Mouse (Mus musculus) testis, adult 2 months (tissue): ENCODE data around the gene Gfpt1. TPM values are rescaled to one million over a fixed set of nuclear protein-coding genes. Genes with fewer than 3 reads are reported as not detected.

ENCODE experiments used
- H3K27ac ChIP-seq: fragments of 200-500 bp; 2 replicates; pipeline ENCODE4 v1.5.1; 2012; ENCODE audit warnings: low read depth, low read length; ENCODE audit not compliant: control insufficient read depth, insufficient read depth
- H3K27me3 ChIP-seq: fragments of 200-500 bp; 2 replicates; pipeline ENCODE4 v1.6.1; 2012; ENCODE audit warnings: mild to moderate bottlenecking, low read length, moderate library complexity; ENCODE audit not compliant: control insufficient read depth, insufficient read depth
- H3K36me3 ChIP-seq: fragments of 200-500 bp; 2 replicates; pipeline ENCODE4 v1.6.1; 2012; ENCODE audit warnings: mild to moderate bottlenecking, low read length; ENCODE audit not compliant: control insufficient read depth, insufficient read depth
- H3K4me1 ChIP-seq: fragments of 200-500 bp; 2 replicates; pipeline ENCODE4 v1.6.1; 2012; ENCODE audit warnings: low read length; ENCODE audit not compliant: control insufficient read depth, insufficient read depth
- H3K4me3 ChIP-seq: fragments of 200-500 bp; 2 replicates; pipeline ENCODE4 v1.5.1; 2012; ENCODE audit warnings: low read depth, mild to moderate bottlenecking, low read length, moderate library complexity, mixed read lengths; ENCODE audit not compliant: control insufficient read depth
- CTCF ChIP-seq: fragments of 200-500 bp; IDR thresholded peaks from 2 replicates; pipeline ENCODE4 v1.5.1; 2012; ENCODE audit warnings: low read depth, mild to moderate bottlenecking, inconsistent platforms, low read length, moderate library complexity; ENCODE audit not compliant: control insufficient read depth, insufficient read depth, insufficient replicate concordance
- POLR2A ChIP-seq: fragments of 200-500 bp; IDR thresholded peaks from 2 replicates; pipeline ENCODE4 v1.6.1; 2012; ENCODE audit warnings: low read depth, mild to moderate bottlenecking, inconsistent platforms, low read length, moderate library complexity; ENCODE audit not compliant: control insufficient read depth
- polyA plus RNA-seq: library from polyadenylated mRNA; depleted of rRNA; stranded (reverse); fragments of >200 nt; gene quantifications from 2 replicates; pipeline ENCODE4 v1.2.3, GENCODE M21; 2012

Gene Gfpt1
- polyA plus RNA-seq, 1 experiment = 37.7 TPM

DNA sequence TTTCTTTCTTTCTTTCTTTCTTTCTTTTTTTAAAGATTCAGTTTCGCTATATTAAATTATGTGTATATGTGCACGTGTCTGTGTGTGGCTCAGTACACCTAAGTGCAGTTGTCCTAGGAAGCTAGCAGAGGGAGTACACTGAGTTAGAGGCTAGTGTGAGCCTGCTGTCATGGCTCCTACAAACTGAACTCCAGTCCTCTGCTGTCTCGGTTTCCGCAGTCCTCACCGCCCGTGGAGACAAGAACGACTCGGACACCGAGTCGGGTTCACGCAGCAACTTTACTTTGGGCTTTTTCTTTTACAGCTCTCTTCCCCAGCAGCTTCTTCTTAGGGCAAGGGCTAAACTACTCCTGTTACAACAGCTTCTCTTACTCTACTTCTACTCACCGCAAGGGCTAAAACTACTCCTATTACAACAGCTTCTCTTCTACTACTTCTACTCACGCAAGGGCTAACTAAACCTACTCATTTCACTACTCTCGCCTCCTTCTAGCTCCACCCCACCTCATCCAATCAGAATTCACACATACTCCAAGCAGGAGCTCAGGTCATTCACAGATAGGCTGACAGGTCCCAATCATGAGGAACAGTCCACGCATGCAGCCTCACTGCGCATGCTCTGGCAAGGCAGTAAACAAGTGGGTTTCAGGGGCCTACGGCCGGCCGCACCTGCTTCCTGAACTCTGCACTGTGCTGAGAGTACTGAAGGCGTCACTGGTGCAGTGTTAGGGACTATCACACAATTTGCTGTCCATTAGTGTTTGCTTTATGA, 76.6 kb downstream of the Gfpt1 start:
- H3K4me1 ChIP-seq = no peaks in the 10 kb centered on the region
- no peak overlapping the region for H3K27ac ChIP-seq
- TF ChIP-seq POLR2A = no peak
- no peak for TF ChIP-seq CTCF
- H3K36me3 ChIP-seq = no peaks in the 10 kb centered on the region
- peak overlapping the region; percentile 58 for H3K4me3 ChIP-seq
- H3K27me3 ChIP-seq = no peaks in the 10 kb centered on the region

DNA sequence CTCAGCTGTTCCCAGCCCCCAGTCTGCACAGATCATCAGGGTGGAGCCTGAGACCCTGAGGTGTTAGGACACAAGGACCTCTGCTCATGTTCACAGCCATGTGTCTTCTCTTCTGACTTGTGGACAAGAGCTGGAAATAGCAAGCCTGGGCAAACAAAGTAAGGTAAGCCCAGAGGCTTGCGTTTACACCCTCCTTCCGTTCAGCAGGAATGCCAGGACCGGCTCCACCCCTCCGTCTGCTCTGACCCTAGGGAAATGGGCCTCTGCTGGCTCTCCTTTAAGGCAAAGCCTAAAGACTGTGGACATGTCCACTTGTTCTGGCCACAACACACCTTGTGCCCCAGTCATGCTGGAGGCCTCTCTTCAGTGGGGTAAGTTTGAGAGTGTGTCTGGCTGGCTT, 77.3 kb downstream of the Gfpt1 start:
- TF ChIP-seq CTCF (no peak), POLR2A (no peak)
- no peak overlapping the region for H3K4me3 ChIP-seq
- no peak overlapping the region for H3K27ac ChIP-seq

DNA sequence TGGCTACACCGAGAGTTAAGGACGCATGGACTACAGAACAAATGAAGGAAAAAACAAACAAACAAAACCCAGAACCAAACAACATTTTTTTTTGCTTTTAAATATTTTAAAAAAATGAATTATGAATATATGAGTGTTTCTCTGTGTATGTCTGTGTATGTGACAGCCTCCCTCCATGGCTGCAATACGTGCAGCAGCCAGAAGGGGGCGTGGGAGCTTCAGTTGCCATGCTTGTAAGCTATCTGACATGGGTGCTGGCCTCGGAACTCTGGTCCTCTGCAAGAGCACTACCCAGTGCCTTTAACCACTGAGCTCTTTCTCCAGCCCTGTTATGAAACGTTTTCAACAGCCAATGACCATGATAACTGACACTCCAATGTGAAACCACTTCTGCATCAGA, 78.0 kb downstream of the Gfpt1 start:
- Histone ChIP-seq H3K36me3 (no peaks in the 10 kb centered on the region), H3K4me3 (no peak overlapping the region), H3K27me3 (no peaks in the 10 kb centered on the region), H3K27ac (no peak overlapping the region), H3K4me1 (peaks cover under 1% of the 10 kb centered on the region; the same call in 1 of the 2 replicates)
- TF ChIP-seq POLR2A (no peak), CTCF (peak; percentile 87; the same call in 1 of the 2 replicates)

More for the DNA sequence above, 77.3 kb downstream of the Gfpt1 start:
- Histone ChIP-seq H3K4me1 (no peaks in the 10 kb centered on the region), H3K27me3 (no peaks in the 10 kb centered on the region), H3K36me3 (no peaks in the 10 kb centered on the region)

DNA sequence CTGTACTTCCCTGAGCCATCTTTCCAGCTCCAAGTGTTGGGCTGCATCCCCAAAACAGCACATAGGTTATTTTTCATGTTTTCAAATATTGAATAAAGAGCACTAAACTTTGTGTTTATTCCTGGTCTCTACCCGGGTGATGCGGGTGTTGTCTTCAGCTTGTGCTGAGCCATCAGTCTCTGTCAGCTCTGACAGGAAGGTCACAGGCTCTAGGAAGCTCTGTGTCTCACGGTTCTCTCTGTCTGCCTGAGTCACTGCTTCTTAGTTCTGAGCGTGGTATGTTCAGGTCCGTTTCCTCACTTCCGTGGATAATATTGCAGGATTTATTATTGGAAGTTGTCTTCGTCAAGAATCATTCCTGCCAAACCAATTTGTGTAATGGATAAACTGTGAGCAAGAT, 79.3 kb downstream of the Gfpt1 start:
- no peak for TF ChIP-seq POLR2A
- no peak for TF ChIP-seq CTCF
- no peak overlapping the region for H3K27ac ChIP-seq
- H3K4me1 ChIP-seq = peaks cover 3% of the 10 kb centered on the region; the same call in 1 of the 2 replicates
- H3K4me3 ChIP-seq = no peak overlapping the region
- H3K36me3 ChIP-seq = no peaks in the 10 kb centered on the region
- H3K27me3 ChIP-seq = no peaks in the 10 kb centered on the region

DNA sequence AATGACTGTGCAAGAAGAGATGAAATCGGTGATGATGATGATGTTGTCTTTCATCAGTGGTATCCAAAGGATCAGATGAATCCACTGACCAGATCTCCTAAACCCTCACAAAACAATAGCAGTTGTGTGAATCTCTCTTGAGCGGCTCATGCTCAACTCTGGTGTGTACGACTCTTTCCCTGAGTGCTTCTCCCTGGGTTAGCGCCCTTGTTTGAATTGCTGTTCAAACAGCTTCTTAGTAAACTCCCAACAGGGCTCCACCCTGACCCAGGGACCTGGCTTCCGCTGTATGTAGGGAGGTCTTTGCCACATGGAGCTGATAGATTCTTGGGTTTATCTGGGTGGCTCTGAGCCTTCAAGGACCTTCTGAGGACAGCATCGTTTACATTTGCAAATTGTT, 80.8 kb downstream of the Gfpt1 start:
- no peak for TF ChIP-seq CTCF
- no peak for TF ChIP-seq POLR2A
- Histone ChIP-seq H3K27ac (no peak overlapping the region), H3K4me3 (no peak overlapping the region), H3K4me1 (peaks cover 3% of the 10 kb centered on the region; the same call in 1 of the 2 replicates), H3K27me3 (no peaks in the 10 kb centered on the region), H3K36me3 (no peaks in the 10 kb centered on the region)

DNA sequence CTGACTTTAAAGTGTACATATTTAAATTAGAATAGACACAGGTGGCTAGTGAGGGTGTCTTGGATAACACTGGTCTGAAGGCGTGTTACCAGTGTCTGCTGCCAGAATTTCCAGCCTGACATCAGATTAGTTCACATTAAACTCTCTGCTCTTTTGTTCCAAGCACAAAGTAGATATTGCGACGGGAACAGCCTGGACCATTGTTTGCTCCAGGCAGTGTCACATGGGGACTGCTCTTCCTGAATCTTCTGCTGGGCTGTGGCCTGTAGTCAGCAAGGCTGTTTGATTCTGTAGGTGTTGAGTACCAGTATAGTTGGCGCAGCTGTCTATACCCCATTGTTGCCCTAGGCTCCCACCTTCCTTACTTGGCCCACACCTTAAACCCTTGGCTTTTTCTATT, 81.3 kb downstream of the Gfpt1 start:
- Histone ChIP-seq H3K4me1 (peaks cover 3% of the 10 kb centered on the region; the same call in 1 of the 2 replicates), H3K27ac (no peak overlapping the region), H3K36me3 (no peaks in the 10 kb centered on the region), H3K4me3 (no peak overlapping the region), H3K27me3 (no peaks in the 10 kb centered on the region)
- TF ChIP-seq CTCF (no peak), POLR2A (no peak)

DNA sequence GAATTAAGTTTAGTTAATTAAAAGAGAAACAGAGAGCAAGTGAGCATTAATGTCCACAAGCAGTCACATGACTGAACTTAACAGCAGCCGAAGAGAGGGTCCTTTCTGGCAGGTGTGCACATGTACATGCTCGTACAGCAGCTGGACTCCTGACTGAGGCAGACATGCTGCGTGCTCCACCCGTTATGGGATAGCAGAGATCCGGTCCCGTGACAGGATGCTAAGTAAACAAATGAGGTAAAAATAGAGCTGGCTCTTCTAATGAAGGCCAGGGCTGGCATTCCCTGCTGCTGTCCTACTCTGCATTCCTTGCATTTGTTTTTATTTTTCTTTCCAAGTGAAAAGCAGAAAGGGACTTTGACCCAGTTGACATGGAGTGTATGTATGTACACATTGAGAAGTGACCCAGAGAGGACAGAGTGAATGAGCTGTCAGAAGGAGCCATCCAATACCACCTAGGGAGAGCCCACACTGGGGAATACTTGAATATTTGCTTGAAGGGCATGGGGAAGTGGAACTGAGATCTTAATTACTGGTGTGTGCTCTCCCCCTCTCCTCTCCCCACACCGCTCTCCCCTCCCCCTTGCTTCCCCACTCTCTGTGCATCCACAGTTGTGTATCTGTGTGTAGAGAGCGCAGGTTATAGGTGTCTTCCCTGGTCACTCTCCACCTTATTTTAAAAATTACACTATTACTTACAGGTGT, 84.6 kb downstream of the Gfpt1 start:
- TF ChIP-seq POLR2A (peak; percentile 38; the same call in 1 of the 2 replicates), CTCF (no peak)
- Histone ChIP-seq H3K27me3 (no peaks in the 10 kb centered on the region), H3K27ac (no peak overlapping the region), H3K36me3 (no peaks in the 10 kb centered on the region), H3K4me3 (no peak overlapping the region), H3K4me1 (peaks cover 3% of the 10 kb centered on the region; the same call in 1 of the 2 replicates)
